Comparison of ENCODE assay signal across 9 mouse cellular contexts in the genomic region with DNA sequence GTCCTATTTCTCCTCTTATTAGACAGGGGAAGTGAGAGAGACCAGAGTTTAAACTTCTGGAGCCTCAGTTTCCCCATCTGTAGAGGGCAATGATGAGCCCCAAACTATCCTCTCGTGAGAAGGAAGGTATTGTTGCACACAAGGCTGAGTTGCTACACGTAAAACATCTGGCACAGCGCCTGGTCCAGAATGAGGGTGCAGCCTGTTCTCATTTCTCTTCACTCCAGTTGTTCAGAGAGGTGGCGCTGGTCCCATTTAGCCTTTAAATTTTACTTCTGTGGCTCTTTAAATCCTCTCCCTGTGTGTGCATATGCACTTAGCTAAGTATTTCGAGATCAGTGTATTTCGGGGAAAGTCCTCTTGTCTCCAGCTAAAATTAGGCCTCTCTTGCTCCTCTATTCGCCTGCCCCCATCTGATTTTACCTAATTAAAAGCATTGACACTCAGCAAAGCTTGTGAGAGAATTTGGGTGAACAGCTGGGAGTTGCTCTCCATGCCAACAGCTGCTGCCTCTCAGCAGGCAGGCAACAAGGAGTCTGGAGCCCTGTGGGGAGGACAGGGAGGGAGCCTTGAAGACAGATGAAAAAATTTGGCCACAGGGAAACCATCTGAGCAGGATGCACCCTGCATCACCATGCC.
DNase-seq lines count a peak whose midpoint lies in the region; TF ChIP-seq lines count a peak whose summit lies in the region.
"Had no signal": no experiment of that assay in that cellular context is flagged by ENCODE, and none has a peak within 500 bp of the region (broad histone marks: within the 10 kb centered on the region; RNA-seq: fewer than 3 reads in every experiment).

No protein-coding gene starts in this region.

- no peak overlapping the region for H3ac ChIP-seq in myocyte (ENCODE audit: control insufficient read depth, insufficient read length)

- H3K27me3 ChIP-seq in embryonic facial prominence, embryonic 10.5 days (replicated peaks; ENCODE audit: low read depth, poor library complexity, severe bottlenecking), result no peaks in the 10 kb centered on the region
- no peaks in the 10 kb centered on the region for H3K27me3 ChIP-seq in myocyte (ENCODE audit: control insufficient read depth, insufficient read depth, insufficient read length)
- H3K27me3 ChIP-seq: liver, embryonic 15.5 days had no signal

- no peak overlapping the region for H3K4me2 ChIP-seq in myocyte (ENCODE audit: low read depth)
- H3K4me2 ChIP-seq: liver, embryonic 15.5 days had no signal

- no peak for TF ChIP-seq POLR2A in myocyte (IDR thresholded peaks at IDR 0.05; ENCODE audit: insufficient read length, low read depth)

- H3K4me1 ChIP-seq in embryonic facial prominence, embryonic 10.5 days, result peaks cover 69% of the 10 kb centered on the region
- H3K4me1 ChIP-seq: liver, embryonic 15.5 days had no signal

- peak overlapping the region; percentile 77 for H3K27ac ChIP-seq in embryonic facial prominence, embryonic 10.5 days (replicated peaks)
- H3K27ac ChIP-seq: liver, embryonic 15.5 days had no signal

- DNase-seq in gastrocnemius, postnatal 10 days, result peak; percentile 41
- no peak for DNase-seq in gastrocnemius, postnatal 25 days
- DNase-seq in embryonic facial prominence, embryonic 10.5 days (ENCODE audit: low spot score), result no peak
- peak; percentile 49 to 65 for DNase-seq in left cerebral cortex, adult 9 months (ENCODE audit: low spot score in 2 of 2)
- DNase-seq in natural killer cell, adult 2 months (ENCODE audit: low spot score in 2 of 2), result no peak
- no peak for DNase-seq in cerebellum, adult 11 months
- no peak for DNase-seq in cerebellum, postnatal 36 days

- no peaks in the 10 kb centered on the region for H3K79me2 ChIP-seq in myocyte (ENCODE audit: control insufficient read depth, insufficient read depth)

- H3K36me3 ChIP-seq in embryonic facial prominence, embryonic 10.5 days (replicated peaks), result no peaks in the 10 kb centered on the region
- no peaks in the 10 kb centered on the region for H3K36me3 ChIP-seq in myocyte (ENCODE audit: control insufficient read depth, insufficient read depth)
- H3K36me3 ChIP-seq: liver, embryonic 15.5 days had no signal

- 64% methylated on average over 7 of the region's 7 CpGs for WGBS in embryonic facial prominence, embryonic 10.5 days

- no peaks in the 10 kb centered on the region for H3K9me3 ChIP-seq in embryonic facial prominence, embryonic 10.5 days
- H3K9me3 ChIP-seq: liver, embryonic 15.5 days had no signal

- no peak overlapping the region for H3K4me3 ChIP-seq in embryonic facial prominence, embryonic 10.5 days
- no peak overlapping the region for H3K4me3 ChIP-seq in myocyte
- H3K4me3 ChIP-seq: liver, embryonic 15.5 days had no signal

TF ChIP-seq in myocyte, 11 proteins besides CTCF, POLR2A, EP300 and RAD21:
- TF ChIP-seq MYOG (IDR thresholded peaks at IDR 0.05; ENCODE audit: control insufficient read depth in 1 of 3, insufficient read depth in 1 of 3, insufficient read length in 2 of 3, low read depth in 2 of 3) (peak; percentile 51 to 82 (median 78)), TCF3 (IDR thresholded peaks at IDR 0.05; ENCODE audit: insufficient read length, low read depth) (peak; percentile 10), USF1 (IDR thresholded peaks at IDR 0.05; ENCODE audit: low read depth) (no peak), REST (IDR thresholded peaks at IDR 0.05; ENCODE audit: insufficient read depth, insufficient read length) (no peak), POLR2AphosphoS2 (IDR thresholded peaks at IDR 0.05; ENCODE audit: insufficient read length, low read depth) (no peak), CEBPB (IDR thresholded peaks at IDR 0.05; ENCODE audit: insufficient read depth, poor library complexity, severe bottlenecking) (no peak), MYOD1 (IDR thresholded peaks at IDR 0.05; ENCODE audit: control insufficient read depth in 1 of 3, insufficient read length in 2 of 3, low read depth in 2 of 3) (peak; percentile 72 to 91 (median 85)), TCF12 (IDR thresholded peaks at IDR 0.05; ENCODE audit: insufficient read depth, poor library complexity, severe bottlenecking) (peak; percentile 55), E2F4 (IDR thresholded peaks at IDR 0.05; ENCODE audit: insufficient read depth) (no peak), SRF (IDR thresholded peaks at IDR 0.05; ENCODE audit: control insufficient read depth, insufficient read length, low read depth) (no peak), MAX (IDR thresholded peaks at IDR 0.05; ENCODE audit: low read depth) (no peak)
TF ChIP-seq in myocyte: peak in this region for 4.

Comparison
In these comparisons a context has a peak if more than half of its experiments do, and no peak if none do; other contexts are left out.
1. DNase-seq: peak in gastrocnemius, postnatal 10 days (single experiment) and left cerebral cortex, adult 9 months (2 of 2); none in gastrocnemius, postnatal 25 days (single experiment), embryonic facial prominence, embryonic 10.5 days (single experiment), natural killer cell, adult 2 months (0 of 2), cerebellum, adult 11 months (single experiment) and cerebellum, postnatal 36 days (0 of 2).